Mouse (Mus musculus) heart, embryonic 16.5 days (tissue): ENCODE results near the gene Gm10842. TPM values are rescaled to one million over a fixed set of nuclear protein-coding genes. Genes with fewer than 3 reads are reported as not detected.

Experiments used
- ATAC-seq: fragments of 200-750 bp; cut with Nextera tagmentation; replicated peaks from 2 replicates; pipeline ENCODE4 v1.8.0; 2017; ENCODE audit warnings: moderate number of reproducible peaks; ENCODE audit not compliant: insufficient read depth, low FRiP score; ENCODE audit errors: extremely low read depth
- H3K27ac ChIP-seq: fragments of 300-500 bp; sonication (generic); 2 replicates; pipeline ENCODE4 v1.5.1; 2014; ENCODE audit warnings: mild to moderate bottlenecking, low read length, control low read depth, moderate library complexity
- H3K27me3 ChIP-seq: fragments of 300-500 bp; sonication (generic); 2 replicates; pipeline ENCODE4 v1.6.1; 2014; ENCODE audit warnings: low read length, mixed read lengths; ENCODE audit not compliant: control insufficient read depth, insufficient read depth
- H3K36me3 ChIP-seq: fragments of 300-500 bp; sonication (generic); 2 replicates; pipeline ENCODE4 v1.6.1; 2014; ENCODE audit not compliant: control insufficient read depth, insufficient read depth
- H3K4me1 ChIP-seq: fragments of 300-500 bp; sonication (generic); 2 replicates; pipeline ENCODE4 v1.6.1; 2014; ENCODE audit warnings: low read length, mixed read lengths; ENCODE audit not compliant: control insufficient read depth, insufficient read depth
- H3K4me2 ChIP-seq: fragments of 300-500 bp; sonication (generic); 2 replicates; pipeline ENCODE4 v1.6.1; 2014; ENCODE audit warnings: low read depth, mild to moderate bottlenecking, control low read depth, low read length
- H3K4me3 ChIP-seq: fragments of 300-500 bp; sonication (generic); 2 replicates; pipeline ENCODE4 v1.5.1; 2014; ENCODE audit warnings: mild to moderate bottlenecking, control low read depth, low read length
- H3K9ac ChIP-seq: fragments of 300-500 bp; sonication (generic); 2 replicates; pipeline ENCODE4 v1.6.1; 2014; ENCODE audit warnings: low read length, control low read depth
- H3K9me3 ChIP-seq: fragments of 300-500 bp; sonication (generic); replicated peaks from 2 replicates; pipeline ENCODE4 v1.6.1; 2016; ENCODE audit warnings: low read length; ENCODE audit not compliant: control insufficient read depth
- whole genome bisulfite sequencing: fragments of 180-500 bp; shearing (Covaris S2); extraction: QIAGEN DNeasy Blood & Tissue Kit; methylation state at CpG from one replicate; pipeline ENCODE4 v1.1.7; 2014; 5-methylcytosine and 5-hydroxymethylcytosine counted together
- polyA plus RNA-seq: library from polyadenylated mRNA; unstranded; fragments of >200 nt; fragmentation: Nextera tagmentation; extraction: Ambion mirVana; gene quantifications from 2 replicates; pipeline ENCODE4 v1.2.1, GENCODE M21; 2015

Gm10842 gene
- polyA plus RNA-seq, 1 experiment from 2014 or later: not detected

DNA sequence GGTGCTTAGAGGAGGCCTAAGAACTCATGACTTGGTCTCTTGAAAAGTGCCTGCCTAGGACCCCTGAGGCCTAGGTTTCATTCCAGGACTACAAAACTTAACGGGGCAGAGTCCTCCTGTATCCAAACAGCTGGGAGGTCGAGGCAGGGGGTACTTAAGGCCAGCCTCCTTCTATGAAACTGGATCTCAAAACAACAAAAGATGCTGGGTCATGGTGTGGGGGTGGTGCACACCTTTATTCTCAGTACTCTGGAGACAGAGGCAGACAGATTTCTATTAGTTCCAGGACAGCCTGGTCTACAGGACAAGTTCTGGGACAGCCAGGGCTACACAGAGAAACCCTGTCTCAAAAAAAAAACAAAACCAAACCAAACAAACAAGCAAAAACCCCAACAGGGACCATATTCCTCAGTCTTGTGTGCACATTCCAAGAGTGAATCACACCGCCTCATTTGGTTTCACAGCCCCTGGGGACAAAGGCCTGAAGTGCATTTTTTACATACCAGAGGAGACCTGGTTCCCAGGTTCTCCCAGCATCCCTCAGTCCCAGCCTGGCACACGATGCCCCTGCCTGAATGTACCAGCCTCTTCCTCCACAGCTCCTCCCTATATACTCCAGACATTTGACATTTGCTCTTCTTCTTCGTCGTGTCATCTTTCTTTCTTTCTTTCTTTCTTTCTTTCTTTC is 13.1 kb downstream of the Gm10842 start:
- Histone ChIP-seq H3K4me1 (0 out of 2 replicates have a peak, but pooled peaks cover 6% of the 10 kb centered on the region), H3K4me2 (no peak overlapping the region), H3K9ac (no peak overlapping the region), H3K36me3 (no peaks in the 10 kb centered on the region), H3K27ac (no peak overlapping the region), H3K4me3 (no peak overlapping the region), H3K27me3 (0 out of 2 replicates have a peak, but pooled peaks cover 2% of the 10 kb centered on the region), H3K9me3 (peaks cover 10% of the 10 kb centered on the region)
- ATAC-seq: no peak
- 55% methylated on average over 6 of the region's 6 CpGs for WGBS

DNA sequence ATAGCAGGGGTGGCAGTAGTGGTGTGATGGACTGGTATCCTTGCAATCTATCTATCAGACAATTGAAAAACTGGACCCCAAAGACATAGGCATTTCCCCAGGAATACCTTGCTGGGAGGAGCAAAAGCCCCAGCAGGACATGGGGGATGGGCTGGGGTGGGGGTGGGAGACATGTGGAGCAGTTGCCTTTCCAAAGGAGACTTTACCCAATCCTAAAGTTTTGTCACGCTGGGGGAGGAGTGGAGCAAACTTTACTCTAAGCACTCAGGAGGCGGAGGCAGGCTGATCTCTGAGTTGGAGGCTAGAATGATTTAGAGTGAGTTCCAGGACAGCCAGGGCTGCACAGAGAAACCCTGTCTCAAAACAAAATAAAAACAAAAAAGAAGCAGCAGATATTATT is 14.7 kb downstream of the Gm10842 start:
- Histone ChIP-seq H3K36me3 (no peaks in the 10 kb centered on the region), H3K27ac (no peak overlapping the region), H3K27me3 (0 out of 2 replicates have a peak, but pooled peaks cover 2% of the 10 kb centered on the region), H3K4me2 (no peak overlapping the region), H3K9ac (no peak overlapping the region), H3K4me3 (no peak overlapping the region), H3K4me1 (0 out of 2 replicates have a peak, but pooled peaks cover 2% of the 10 kb centered on the region), H3K9me3 (peaks cover 10% of the 10 kb centered on the region)
- ATAC-seq: no peak
- 89% methylated on average over 2 of the region's 2 CpGs for WGBS

DNA sequence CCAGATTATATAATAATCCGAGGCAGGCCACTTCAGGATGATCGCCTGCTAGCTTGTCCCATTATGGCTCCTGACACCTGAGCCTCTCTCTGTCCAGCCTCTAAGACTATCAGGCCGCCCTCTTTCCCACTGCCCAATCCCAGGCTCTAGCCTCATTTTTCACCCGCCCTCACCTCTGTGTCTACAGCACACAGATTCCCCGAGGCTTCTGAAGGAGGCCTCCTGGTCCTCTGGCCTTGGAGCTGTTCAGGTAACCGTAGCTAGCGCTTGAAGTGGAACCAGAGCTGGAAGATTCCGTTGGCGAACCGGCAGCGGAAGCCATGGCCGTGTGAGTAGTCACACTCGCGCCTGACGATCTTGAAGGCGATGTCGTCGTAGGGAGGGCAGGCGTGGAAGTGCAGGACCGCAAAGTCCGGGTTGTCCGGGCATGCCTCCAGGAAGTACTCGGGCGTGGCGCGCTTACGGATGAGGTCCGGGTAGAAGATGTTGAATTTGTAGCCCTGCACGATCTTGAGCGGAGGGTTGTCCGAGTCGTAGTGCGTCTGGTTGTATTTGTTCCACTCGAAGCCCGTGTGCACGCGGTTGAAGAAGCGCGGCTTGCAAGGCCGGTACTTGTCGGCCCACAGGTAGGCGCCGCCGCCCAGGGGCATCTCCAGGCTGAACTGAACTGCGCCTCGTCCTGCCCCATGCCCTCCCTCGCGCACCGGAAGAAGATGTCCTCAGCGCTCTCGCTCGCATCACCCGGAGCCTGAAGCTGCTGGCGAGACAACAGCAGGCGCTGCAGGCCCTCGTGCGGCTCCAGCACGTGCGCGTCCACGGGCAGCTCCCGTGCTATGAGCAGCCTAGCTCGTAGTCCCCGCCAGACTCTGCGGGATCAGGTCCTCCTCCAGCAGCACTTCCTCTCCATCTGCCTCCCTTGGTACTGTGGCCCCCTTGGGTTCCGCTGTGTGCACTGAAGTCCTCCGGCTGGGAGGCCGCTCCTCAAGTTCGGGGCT is 18.1 kb downstream of the Gm10842 start:
- H3K36me3 ChIP-seq: no peaks in the 10 kb centered on the region
- no peaks in the 10 kb centered on the region for H3K4me1 ChIP-seq
- H3K27me3 ChIP-seq: 0 out of 2 replicates have a peak, but pooled peaks cover 2% of the 10 kb centered on the region
- WGBS: 71% methylated on average over 69 of the region's 69 CpGs
- no peak overlapping the region for H3K4me2 ChIP-seq
- peaks cover 10% of the 10 kb centered on the region for H3K9me3 ChIP-seq
- no peak for ATAC-seq
- H3K4me3 ChIP-seq: no peak overlapping the region
- no peak overlapping the region for H3K9ac ChIP-seq
- H3K27ac ChIP-seq: no peak overlapping the region

DNA sequence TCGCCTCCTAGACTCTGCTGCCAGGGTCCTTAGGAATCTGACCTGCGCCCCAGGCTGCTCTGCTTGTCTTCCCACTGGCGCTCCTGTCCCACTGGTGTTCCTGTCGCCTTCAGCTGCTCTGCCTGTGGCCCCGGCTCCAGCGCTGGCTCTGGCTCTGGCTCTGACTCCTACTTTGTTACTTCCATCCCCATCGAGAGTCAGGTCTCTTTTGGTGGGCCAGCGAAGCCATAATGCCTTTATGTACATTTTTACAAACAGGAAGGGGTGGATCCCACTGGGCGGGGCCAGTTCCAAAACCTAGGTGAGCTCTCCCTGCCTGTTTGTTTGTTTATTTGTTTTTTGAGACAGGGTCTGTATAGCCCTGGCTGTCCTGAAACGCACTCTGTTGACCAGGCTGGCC is 20.1 kb downstream of the Gm10842 start:
- peaks cover 10% of the 10 kb centered on the region for H3K9me3 ChIP-seq
- no peak for ATAC-seq
- no peaks in the 10 kb centered on the region for H3K36me3 ChIP-seq
- 87% methylated on average over 10 of the region's 10 CpGs for WGBS
- H3K27me3 ChIP-seq: 0 out of 2 replicates have a peak, but pooled peaks cover 2% of the 10 kb centered on the region
- H3K4me2 ChIP-seq: no peak overlapping the region
- H3K9ac ChIP-seq: no peak overlapping the region
- no peaks in the 10 kb centered on the region for H3K4me1 ChIP-seq
- H3K27ac ChIP-seq: no peak overlapping the region
- no peak overlapping the region for H3K4me3 ChIP-seq

DNA sequence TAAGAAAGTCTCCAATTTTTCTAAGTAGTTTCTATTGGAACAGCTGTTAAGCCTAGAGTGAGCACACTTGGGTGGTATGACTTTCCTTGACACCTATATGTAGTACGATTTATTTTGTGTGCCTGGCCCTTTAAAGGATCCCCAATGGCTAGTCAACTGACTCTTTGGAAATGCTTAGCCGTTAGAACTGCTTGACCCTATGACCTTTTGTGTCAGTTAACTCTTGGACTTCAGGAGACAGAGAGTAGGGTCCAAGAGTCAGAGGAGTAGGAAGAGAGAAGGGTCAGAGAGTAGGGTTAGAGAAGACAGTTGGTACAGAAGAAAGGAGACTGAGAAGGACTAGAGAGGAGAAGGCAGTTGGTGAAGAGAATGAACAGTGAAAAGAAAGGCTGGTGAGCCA is 31.8 kb downstream of the Gm10842 start, which contains the start of gene Tlk2:
Gene Tlk2, plus strand, starts transcription at position 292 of the 400 bp plus-strand sequence.
- Histone ChIP-seq H3K27me3 (no peaks in the 10 kb centered on the region), H3K9me3 (no peaks in the 10 kb centered on the region), H3K4me2 (peak within 1 kb of the TSS; percentile 95), H3K36me3 (no peaks in the 10 kb centered on the region), H3K4me1 (peaks cover 20% of the 10 kb centered on the region), H3K4me3 (peak within 1 kb of the TSS; percentile 62), H3K9ac (peak within 1 kb of the TSS; percentile 98; the same call in 1 of the 2 replicates), H3K27ac (peak within 1 kb of the TSS; percentile 97)
- WGBS: 46% methylated on average over 2 of the region's 2 CpGs
- no peak for ATAC-seq

DNA sequence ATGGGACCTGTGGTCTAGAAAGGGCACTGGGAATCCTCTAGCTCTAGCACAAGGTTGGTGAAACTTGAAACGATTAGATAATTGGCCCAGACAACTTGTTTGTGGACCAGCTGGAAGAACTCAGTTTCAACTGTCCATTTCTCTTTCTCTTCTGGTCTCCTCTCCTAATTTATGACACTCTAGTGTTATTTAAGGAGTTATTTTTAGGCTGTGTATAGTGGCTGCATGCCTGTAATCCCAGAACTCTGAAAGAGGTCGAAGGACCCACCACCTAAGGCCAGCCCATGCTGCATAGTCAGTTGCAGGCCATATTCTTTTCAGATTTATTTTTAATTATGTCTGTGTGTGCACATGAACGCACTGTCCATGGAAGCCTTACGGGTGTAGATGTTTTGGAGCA is 32.8 kb downstream of the Gm10842 start:
- Histone ChIP-seq H3K27ac (peak overlapping the region; percentile 97), H3K4me3 (peak overlapping the region; percentile 62), H3K9me3 (no peaks in the 10 kb centered on the region), H3K9ac (peak overlapping the region; percentile 98; the same call in 1 of the 2 replicates), H3K36me3 (peaks cover 4% of the 10 kb centered on the region), H3K4me2 (peak overlapping the region; percentile 95), H3K27me3 (no peaks in the 10 kb centered on the region), H3K4me1 (peaks cover 22% of the 10 kb centered on the region)
- ATAC-seq: no peak
- 65% methylated on average over 4 of the region's 4 CpGs for WGBS

DNA sequence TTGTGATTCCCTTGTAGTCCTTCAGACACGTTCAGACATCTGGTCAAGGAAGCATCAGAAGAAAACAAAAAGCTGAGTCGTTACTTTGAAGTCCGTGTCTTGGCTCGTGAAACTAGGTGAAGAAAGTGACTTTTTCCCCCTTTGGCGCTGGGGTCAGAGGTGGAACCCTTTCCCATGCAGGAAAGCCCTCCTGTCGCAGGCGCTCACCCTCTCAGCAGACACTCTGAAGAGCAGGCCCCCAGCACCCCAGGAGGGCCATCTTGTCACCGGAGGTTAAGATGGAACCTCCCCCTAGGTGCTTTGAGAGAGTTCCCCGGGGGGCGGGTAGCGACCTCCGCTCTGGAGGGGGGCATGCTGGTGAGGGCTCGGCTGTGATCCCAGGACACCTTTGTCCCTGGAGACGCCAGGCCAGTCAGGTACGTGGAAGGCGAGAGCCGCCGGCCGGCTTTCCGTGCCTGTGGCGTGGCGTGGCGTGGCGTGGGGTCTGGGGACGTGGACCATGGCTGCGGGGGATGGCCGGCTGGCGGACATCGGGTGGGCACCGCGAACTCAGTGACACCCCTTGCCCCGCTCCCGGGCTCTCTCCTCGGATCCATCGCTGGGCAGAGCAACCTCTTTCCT is 33.9 kb downstream of the Gm10842 start:
- 1% methylated on average over 35 of the region's 35 CpGs for WGBS
- ATAC-seq: peak; percentile 8
- H3K4me3 ChIP-seq: peak overlapping the region; percentile 62

DNA sequence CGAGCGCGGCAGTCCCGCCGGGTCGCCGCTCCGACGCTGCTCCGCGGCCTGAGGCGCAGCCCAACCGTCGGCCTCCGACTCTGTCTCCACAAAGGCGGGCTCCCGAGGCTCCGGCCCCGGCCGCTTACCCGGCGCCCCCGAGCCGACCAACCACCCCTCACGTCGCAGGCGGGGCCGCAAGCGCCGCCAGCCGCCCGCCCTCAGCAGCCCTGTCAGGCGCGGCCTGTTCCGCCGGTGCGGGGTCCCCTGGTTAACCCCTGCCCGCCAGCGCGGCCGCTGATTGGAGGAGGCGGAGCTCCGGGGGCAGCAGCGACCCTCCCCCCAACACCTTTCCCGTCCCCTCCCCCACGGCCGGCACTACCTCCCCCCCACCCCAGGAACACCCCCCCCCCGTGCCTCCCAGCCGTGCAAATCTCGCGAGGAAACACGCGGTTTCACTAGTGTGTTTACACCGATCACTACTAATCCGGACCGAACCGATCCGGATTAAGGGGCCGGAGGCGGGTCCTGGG is 34.5 kb downstream of the Gm10842 start:
- peak overlapping the region; percentile 98 for H3K9ac ChIP-seq
- peak overlapping the region; percentile 95 for H3K4me2 ChIP-seq
- H3K4me3 ChIP-seq: peak overlapping the region; percentile 62
- H3K27me3 ChIP-seq: no peaks in the 10 kb centered on the region
- H3K36me3 ChIP-seq: peaks cover 16% of the 10 kb centered on the region
- peak; percentile 98 for ATAC-seq
- under 1% methylated on average over 56 of the region's 60 CpGs for WGBS
- H3K9me3 ChIP-seq: no peaks in the 10 kb centered on the region
- peak overlapping the region; percentile 97 for H3K27ac ChIP-seq
- peaks cover 22% of the 10 kb centered on the region for H3K4me1 ChIP-seq

More for the DNA sequence above, 33.9 kb downstream of the Gm10842 start:
- H3K4me2 ChIP-seq: peak overlapping the region; percentile 95
- H3K36me3 ChIP-seq: peaks cover 12% of the 10 kb centered on the region
- peaks cover 22% of the 10 kb centered on the region for H3K4me1 ChIP-seq
- no peaks in the 10 kb centered on the region for H3K9me3 ChIP-seq
- no peaks in the 10 kb centered on the region for H3K27me3 ChIP-seq
- peak overlapping the region; percentile 97 for H3K27ac ChIP-seq
- H3K9ac ChIP-seq: peak overlapping the region; percentile 98
